Mouse (Mus musculus) stomach, embryonic 14.5 days (tissue): ENCODE data around the gene Dnal4. TPM values are rescaled to one million over a fixed set of nuclear protein-coding genes. Genes with fewer than 3 reads are reported as not detected.

ENCODE experiments used
- ATAC-seq: fragments of 200-750 bp; cut with Nextera tagmentation; 2 replicates; pipeline ENCODE4 v1.8.0; 2017; ENCODE audit warnings: low read depth, moderate TSS enrichment; ENCODE audit not compliant: insufficient number of reproducible peaks, insufficient read depth, low FRiP score
- H3K27ac ChIP-seq: fragments of 300-500 bp; sonication (generic); 2 replicates; pipeline ENCODE4 v1.5.1; 2014; ENCODE audit warnings: mild to moderate bottlenecking, low read length, moderate library complexity, mixed read lengths
- H3K27me3 ChIP-seq: fragments of 300-500 bp; sonication (generic); 2 replicates; pipeline ENCODE4 v1.6.1; 2014; ENCODE audit warnings: low read length, control low read depth, mixed read lengths; ENCODE audit not compliant: control insufficient read depth, insufficient read depth
- H3K36me3 ChIP-seq: fragments of 300-500 bp; sonication (generic); 2 replicates; pipeline ENCODE4 v1.6.1; 2014; ENCODE audit warnings: mild to moderate bottlenecking, control low read depth, low read length, moderate library complexity, mixed read lengths; ENCODE audit not compliant: control insufficient read depth, insufficient read depth
- H3K4me1 ChIP-seq: fragments of 300-500 bp; sonication (generic); 2 replicates; pipeline ENCODE4 v1.6.1; 2014; ENCODE audit warnings: low read length, control low read depth, mixed read lengths; ENCODE audit not compliant: control insufficient read depth, insufficient read depth
- H3K4me2 ChIP-seq: fragments of 300-500 bp; sonication (generic); replicated peaks from 2 replicates; pipeline ENCODE4 v1.6.1; 2014; ENCODE audit warnings: low read depth, low read length, control low read depth
- H3K4me3 ChIP-seq: fragments of 300-500 bp; sonication (generic); 2 replicates; pipeline ENCODE4 v1.5.1; 2014; ENCODE audit warnings: low read depth, low read length, control low read depth
- H3K9ac ChIP-seq: fragments of 300-500 bp; sonication (generic); replicated peaks from 2 replicates; pipeline ENCODE4 v1.6.1; 2014; ENCODE audit warnings: low read depth, mild to moderate bottlenecking, control low read depth, low read length, moderate library complexity, mixed read lengths
- H3K9me3 ChIP-seq: fragments of 300-500 bp; sonication (generic); 2 replicates; pipeline ENCODE4 v1.6.1; 2016; ENCODE audit warnings: low read depth, low read length, control low read depth; ENCODE audit not compliant: control insufficient read depth
- WGBS: fragments of 180-500 bp; shearing (Covaris S2); extraction: QIAGEN DNeasy Blood & Tissue Kit; methylation state at CpG from one replicate; pipeline ENCODE4 v1.1.7; 2014; 5-methylcytosine and 5-hydroxymethylcytosine counted together
- polyA plus RNA-seq: library from polyadenylated mRNA; unstranded; fragments of >200 nt; fragmentation: Nextera tagmentation; extraction: Ambion mirVana; gene quantifications from 2 replicates; pipeline ENCODE4 v1.2.1, GENCODE M21; 2014

Dnal4 gene
- polyA plus RNA-seq, 1 experiment from 2014 or later = 60.7 TPM

GRCm38 (mm10) chr15:79744001-79744400 is 33.6 kb downstream of the Dnal4 start:
- Histone ChIP-seq H3K27me3 (no peaks in the 10 kb centered on the region), H3K9me3 (no peaks in the 10 kb centered on the region), H3K4me1 (peaks cover 17% of the 10 kb centered on the region), H3K4me2 (no peak overlapping the region), H3K27ac (no peak overlapping the region), H3K36me3 (no peaks in the 10 kb centered on the region), H3K9ac (no peak overlapping the region), H3K4me3 (no peak overlapping the region)
- WGBS = 94% methylated on average over 11 of the region's 11 CpGs
- no peak for ATAC-seq

DNA sequence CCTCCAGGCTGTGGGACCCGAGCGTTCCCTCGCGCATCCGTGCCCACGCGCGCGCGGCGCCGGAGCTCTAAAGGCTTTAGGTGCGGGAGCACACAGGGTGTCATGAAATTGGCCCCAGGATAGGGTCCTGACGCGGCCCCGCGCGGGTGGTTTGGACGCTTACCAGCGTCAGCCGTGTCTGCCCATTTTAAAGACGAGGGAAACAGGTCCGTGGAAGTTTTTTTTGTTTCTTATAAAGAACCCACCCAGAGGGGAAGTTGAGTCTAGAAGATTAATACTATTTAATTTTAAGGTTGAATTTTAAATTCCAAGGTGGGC is 35.0 kb downstream of the Dnal4 start:
- no peaks in the 10 kb centered on the region for H3K27me3 ChIP-seq
- peak overlapping the region; percentile 73 for H3K4me2 ChIP-seq
- no peak overlapping the region for H3K27ac ChIP-seq
- no peaks in the 10 kb centered on the region for H3K9me3 ChIP-seq
- H3K36me3 ChIP-seq = peaks cover 11% of the 10 kb centered on the region
- H3K9ac ChIP-seq = peak overlapping the region; percentile 57
- no peak for ATAC-seq
- peaks cover 17% of the 10 kb centered on the region for H3K4me1 ChIP-seq
- WGBS = 0% methylated on average over 23 of the region's 23 CpGs
- peak overlapping the region; percentile 72 for H3K4me3 ChIP-seq

- peak; percentile 92 for ATAC-seq
- H3K4me2 ChIP-seq = peak within 1 kb of the TSS; percentile 73
- WGBS = under 1% methylated on average over 93 of the region's 93 CpGs
- H3K36me3 ChIP-seq = peaks cover 17% of the 10 kb centered on the region
- peak within 1 kb of the TSS; percentile 72 for H3K4me3 ChIP-seq
- peak within 1 kb of the TSS; percentile 57 for H3K9ac ChIP-seq
- H3K9me3 ChIP-seq = no peaks in the 10 kb centered on the region
- H3K27ac ChIP-seq = peak within 1 kb of the TSS; percentile 27; the same call in 1 of the 2 replicates
- H3K4me1 ChIP-seq = peaks cover 17% of the 10 kb centered on the region
- no peaks in the 10 kb centered on the region for H3K27me3 ChIP-seq
Measured at GRCm38 (mm10) chr15:79741921-79742705, 35.5 kb downstream of the Dnal4 start, which contains the start of gene Sun2. TSS of gene Sun2 (minus strand) at chr15:79742536.

DNA sequence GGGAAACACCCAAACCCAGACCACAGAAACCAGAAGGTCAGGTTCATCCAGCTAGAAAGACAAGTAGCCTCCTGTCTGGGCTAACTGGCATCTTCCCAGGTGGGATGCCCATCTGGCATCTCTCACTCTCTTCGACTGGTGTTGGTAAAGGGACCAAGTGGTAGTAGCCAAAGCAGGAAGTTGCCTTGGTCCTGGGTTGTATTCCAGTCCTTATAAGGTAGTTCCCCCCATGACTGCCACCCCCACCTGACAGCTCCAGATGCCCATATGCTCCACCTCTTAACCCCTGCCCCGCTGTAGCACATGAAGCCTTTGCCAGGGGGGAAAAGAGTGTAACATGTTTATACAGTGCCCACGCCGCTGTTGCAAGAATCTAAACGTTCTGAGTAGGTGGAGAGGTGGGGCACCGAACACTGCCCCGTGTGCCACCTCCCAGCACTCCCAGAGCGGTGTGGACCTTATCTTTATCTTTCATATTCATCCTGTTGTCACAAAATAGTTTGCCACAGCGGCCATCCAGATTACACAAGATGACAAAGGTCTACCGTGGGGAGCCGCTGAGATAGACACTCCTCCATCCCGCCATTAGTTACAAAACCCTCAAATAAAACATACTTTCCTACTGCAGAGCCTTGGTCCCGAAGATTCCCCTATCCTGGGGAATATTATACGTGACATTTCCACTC is 36.3 kb downstream of the Dnal4 start:
- Histone ChIP-seq H3K4me3 (peak overlapping the region; percentile 72), H3K27ac (0 out of 2 replicates have a peak overlapping the region, but pooled peaks have one; percentile 6), H3K27me3 (no peaks in the 10 kb centered on the region), H3K4me2 (peak overlapping the region; percentile 73), H3K9me3 (no peaks in the 10 kb centered on the region), H3K9ac (peak overlapping the region; percentile 57), H3K4me1 (peaks cover 17% of the 10 kb centered on the region), H3K36me3 (peaks cover 25% of the 10 kb centered on the region)
- no peak for ATAC-seq
- 16% methylated on average over 14 of the region's 14 CpGs for WGBS

DNA sequence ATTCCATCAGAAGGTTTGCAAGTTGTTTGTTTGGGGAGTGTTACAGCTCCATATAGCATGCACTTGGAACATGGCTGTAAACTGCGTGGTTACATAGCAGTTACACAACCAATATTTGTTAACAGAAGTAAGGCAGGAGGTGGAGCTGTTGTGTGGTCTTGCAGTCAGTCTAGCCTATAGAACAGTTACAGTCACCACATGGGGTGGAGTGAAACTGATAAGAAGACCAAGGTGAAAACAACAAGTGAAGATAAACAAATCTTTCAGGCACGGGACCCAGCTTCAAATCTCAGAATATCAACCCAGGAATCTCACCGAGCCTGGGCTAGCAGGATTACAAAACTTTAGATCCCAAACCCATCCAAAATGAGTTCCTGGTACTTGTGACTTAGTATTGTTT is 36.9 kb downstream of the Dnal4 start:
- Histone ChIP-seq H3K4me1 (peaks cover 17% of the 10 kb centered on the region), H3K27me3 (no peaks in the 10 kb centered on the region), H3K4me3 (0 out of 2 replicates have a peak overlapping the region, but pooled peaks have one; percentile 72), H3K9me3 (no peaks in the 10 kb centered on the region), H3K36me3 (peaks cover 28% of the 10 kb centered on the region), H3K27ac (no peak overlapping the region), H3K9ac (no peak overlapping the region), H3K4me2 (peak overlapping the region; percentile 73; the same call in 1 of the 2 replicates)
- ATAC-seq = no peak
- 62% methylated on average over 3 of the region's 3 CpGs for WGBS

- Histone ChIP-seq H3K4me3 (no peak overlapping the region), H3K9me3 (no peaks in the 10 kb centered on the region), H3K4me1 (no peaks in the 10 kb centered on the region), H3K9ac (no peak overlapping the region), H3K36me3 (peaks cover 68% of the 10 kb centered on the region), H3K27ac (no peak overlapping the region), H3K4me2 (no peak overlapping the region), H3K27me3 (no peaks in the 10 kb centered on the region)
- ATAC-seq = no peak
- WGBS = 86% methylated on average over 8 of the region's 8 CpGs
Measured at GRCm38 (mm10) chr15:79734311-79734710, 43.3 kb downstream of the Dnal4 start.

DNA sequence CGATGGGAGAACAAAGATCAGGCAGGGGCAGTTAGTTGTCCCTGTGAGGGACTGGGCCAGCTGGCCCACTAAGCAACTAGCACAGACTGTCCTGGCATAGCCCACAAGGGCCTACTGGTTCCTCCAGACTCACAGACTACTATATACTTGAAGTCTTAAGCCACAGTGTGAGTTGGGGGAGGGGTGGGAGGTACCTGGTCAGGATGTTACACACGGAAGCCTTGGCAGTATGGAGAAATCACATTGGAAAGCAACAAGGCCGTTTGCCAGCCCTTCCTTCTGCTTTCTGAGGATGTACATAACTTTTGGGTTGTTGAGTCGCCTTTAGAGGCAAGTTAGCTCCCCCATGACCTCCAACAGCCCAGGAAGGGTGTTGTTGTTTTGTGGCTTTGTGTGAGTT is 44.0 kb downstream of the Dnal4 start:
- Histone ChIP-seq H3K4me1 (no peaks in the 10 kb centered on the region), H3K9me3 (no peaks in the 10 kb centered on the region), H3K27me3 (no peaks in the 10 kb centered on the region), H3K9ac (no peak overlapping the region), H3K27ac (no peak overlapping the region), H3K4me3 (no peak overlapping the region), H3K4me2 (no peak overlapping the region), H3K36me3 (peaks cover 71% of the 10 kb centered on the region)
- WGBS = 74% methylated on average over 4 of the region's 4 CpGs
- ATAC-seq = no peak

- Histone ChIP-seq H3K9me3 (no peaks in the 10 kb centered on the region), H3K27me3 (no peaks in the 10 kb centered on the region), H3K4me3 (no peak overlapping the region), H3K36me3 (peaks cover 71% of the 10 kb centered on the region), H3K27ac (no peak overlapping the region), H3K4me1 (no peaks in the 10 kb centered on the region), H3K9ac (no peak overlapping the region), H3K4me2 (no peak overlapping the region)
- WGBS = 95% methylated on average over 8 of the region's 8 CpGs
- no peak for ATAC-seq
Measured at GRCm38 (mm10) chr15:79733192-79733591, 44.5 kb downstream of the Dnal4 start.
